Mouse (Mus musculus): ENCODE measurements around the gene Lsm12. TPM values are rescaled to one million over a fixed set of nuclear protein-coding genes. Genes with fewer than 3 reads are reported as not detected.

Gene Lsm12
- polyA plus RNA-seq, 1 experiment from 2014 or later, result 87.0 TPM

DNA sequence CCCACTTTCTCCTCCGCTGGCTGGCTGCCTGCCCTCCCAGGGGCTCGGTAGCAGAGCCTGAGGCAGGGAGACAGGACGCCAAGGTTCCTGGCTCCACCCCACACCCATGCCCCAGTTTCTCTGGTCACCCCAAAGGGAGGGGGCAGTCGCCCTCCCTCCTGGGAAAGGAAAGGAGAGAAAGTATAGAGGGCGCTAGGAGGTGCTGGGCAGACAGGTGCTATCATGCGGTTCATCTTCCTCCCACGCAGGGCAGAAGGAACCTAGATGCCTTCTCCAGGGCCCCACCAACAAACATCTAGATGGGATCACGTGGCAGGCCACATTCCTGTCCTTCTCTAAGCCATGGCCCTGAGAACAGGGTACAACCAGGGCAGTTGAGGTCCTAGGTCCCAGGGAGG, 36.9 kb upstream of the Lsm12 start:
- H3K9ac ChIP-seq, result no peak overlapping the region
- H3K36me3 ChIP-seq, result peaks cover 50% of the 10 kb centered on the region
- no peak for ATAC-seq (ENCODE audit: low FRiP score, low read depth)
- no peak overlapping the region for H3K4me3 ChIP-seq
- H3K27ac ChIP-seq, result no peak overlapping the region
- H3K4me1 ChIP-seq, result peaks cover 79% of the 10 kb centered on the region
- H3K27me3 ChIP-seq (replicated peaks), result no peaks in the 10 kb centered on the region
- WGBS, result 86% methylated on average over 8 of the region's 8 CpGs
- no peaks in the 10 kb centered on the region for H3K9me3 ChIP-seq
- H3K4me2 ChIP-seq (replicated peaks), result no peak overlapping the region

DNA sequence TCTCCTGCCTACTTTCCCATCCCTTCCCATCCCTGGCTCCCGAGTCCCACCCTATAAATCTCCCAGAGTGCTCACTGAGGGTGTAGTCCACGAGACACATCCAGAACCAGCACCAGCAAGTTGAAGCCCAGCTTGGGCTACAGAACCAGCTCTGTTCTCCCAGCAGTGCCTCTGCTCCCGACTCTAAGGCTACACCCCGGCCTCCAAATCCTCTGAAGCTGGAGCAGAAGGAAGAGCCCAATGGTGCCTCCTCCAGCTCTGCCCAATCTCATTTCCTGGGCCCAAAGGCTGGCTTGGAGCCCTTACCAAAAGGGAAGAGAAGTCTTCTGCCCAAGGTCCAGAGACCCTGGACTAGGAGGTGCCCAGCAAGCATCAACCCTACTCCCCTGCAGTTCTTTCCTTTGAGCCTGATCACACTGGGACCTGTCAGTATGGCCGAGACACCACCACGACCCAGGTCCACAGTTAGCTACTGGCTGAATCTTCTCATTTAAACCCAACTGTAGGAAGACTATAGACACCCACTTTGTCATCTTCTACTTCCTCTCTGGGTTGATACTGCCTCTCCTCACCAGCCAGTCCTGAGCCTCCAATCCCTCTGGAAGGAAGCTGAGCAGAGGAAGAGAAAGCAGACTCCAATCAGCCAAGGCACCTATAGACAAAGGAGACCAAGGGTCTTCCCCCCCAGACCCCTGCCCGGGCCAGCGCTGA, 36.3 kb upstream of the Lsm12 start:
- Histone ChIP-seq H3K4me2 (replicated peaks) (no peak overlapping the region), H3K9ac (no peak overlapping the region), H3K27me3 (replicated peaks) (no peaks in the 10 kb centered on the region), H3K4me3 (no peak overlapping the region), H3K36me3 (peaks cover 50% of the 10 kb centered on the region), H3K27ac (no peak overlapping the region), H3K4me1 (peaks cover 78% of the 10 kb centered on the region), H3K9me3 (no peaks in the 10 kb centered on the region)
- no peak for ATAC-seq (ENCODE audit: low FRiP score, low read depth)
- WGBS, result 85% methylated on average over 8 of the region's 8 CpGs

DNA sequence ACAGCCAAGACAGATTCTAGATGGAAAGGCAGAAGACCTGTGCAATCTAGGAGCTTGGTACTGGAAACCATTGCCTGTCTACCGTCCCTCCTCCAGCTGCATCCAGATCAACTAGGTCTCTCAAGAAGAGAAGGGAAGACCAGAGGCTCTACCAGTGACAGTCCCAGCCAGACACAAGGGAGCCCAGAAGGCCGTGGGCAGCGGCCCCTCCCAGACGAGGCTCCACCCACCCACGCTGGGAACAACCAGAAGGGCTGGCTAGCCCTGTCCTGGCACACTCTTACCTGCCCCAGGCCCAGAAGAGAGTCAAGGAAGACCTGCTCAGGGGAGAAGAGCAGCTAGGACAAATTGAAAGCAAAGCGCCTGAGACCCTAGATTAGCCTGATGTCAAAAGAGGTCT, 35.4 kb upstream of the Lsm12 start:
- no peak overlapping the region for H3K9ac ChIP-seq
- H3K4me3 ChIP-seq, result no peak overlapping the region
- H3K27me3 ChIP-seq (replicated peaks), result no peaks in the 10 kb centered on the region
- peaks cover 76% of the 10 kb centered on the region for H3K4me1 ChIP-seq
- H3K4me2 ChIP-seq (replicated peaks), result no peak overlapping the region
- H3K9me3 ChIP-seq, result no peaks in the 10 kb centered on the region
- H3K36me3 ChIP-seq, result peaks cover 50% of the 10 kb centered on the region
- no peak for ATAC-seq (ENCODE audit: low FRiP score, low read depth)
- no peak overlapping the region for H3K27ac ChIP-seq
- 73% methylated on average over 6 of the region's 6 CpGs for WGBS

DNA sequence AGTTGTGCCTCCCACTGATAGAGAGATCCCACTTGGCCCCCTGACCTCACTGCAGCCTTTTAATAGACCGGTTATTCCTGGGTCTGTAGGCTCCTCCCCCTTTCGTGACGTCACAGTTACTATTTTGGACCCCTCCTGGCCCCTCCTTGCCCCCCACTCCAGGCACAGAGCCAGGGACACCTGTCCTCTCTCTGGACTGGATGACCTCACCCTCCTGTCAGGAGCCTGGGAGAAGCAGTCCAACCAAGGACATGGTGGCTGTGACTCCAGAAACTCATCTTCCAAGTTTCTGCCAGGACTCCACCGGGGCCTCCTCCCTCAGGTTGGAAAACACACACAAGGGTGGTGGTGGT, 34.9 kb upstream of the Lsm12 start:
- Histone ChIP-seq H3K4me2 (replicated peaks) (no peak overlapping the region), H3K9me3 (no peaks in the 10 kb centered on the region), H3K4me1 (peaks cover 76% of the 10 kb centered on the region), H3K27me3 (replicated peaks) (no peaks in the 10 kb centered on the region), H3K36me3 (peaks cover 48% of the 10 kb centered on the region), H3K27ac (no peak overlapping the region), H3K4me3 (no peak overlapping the region), H3K9ac (no peak overlapping the region)
- 73% methylated on average over 4 of the region's 4 CpGs for WGBS
- no peak for ATAC-seq (ENCODE audit: low FRiP score, low read depth)

DNA sequence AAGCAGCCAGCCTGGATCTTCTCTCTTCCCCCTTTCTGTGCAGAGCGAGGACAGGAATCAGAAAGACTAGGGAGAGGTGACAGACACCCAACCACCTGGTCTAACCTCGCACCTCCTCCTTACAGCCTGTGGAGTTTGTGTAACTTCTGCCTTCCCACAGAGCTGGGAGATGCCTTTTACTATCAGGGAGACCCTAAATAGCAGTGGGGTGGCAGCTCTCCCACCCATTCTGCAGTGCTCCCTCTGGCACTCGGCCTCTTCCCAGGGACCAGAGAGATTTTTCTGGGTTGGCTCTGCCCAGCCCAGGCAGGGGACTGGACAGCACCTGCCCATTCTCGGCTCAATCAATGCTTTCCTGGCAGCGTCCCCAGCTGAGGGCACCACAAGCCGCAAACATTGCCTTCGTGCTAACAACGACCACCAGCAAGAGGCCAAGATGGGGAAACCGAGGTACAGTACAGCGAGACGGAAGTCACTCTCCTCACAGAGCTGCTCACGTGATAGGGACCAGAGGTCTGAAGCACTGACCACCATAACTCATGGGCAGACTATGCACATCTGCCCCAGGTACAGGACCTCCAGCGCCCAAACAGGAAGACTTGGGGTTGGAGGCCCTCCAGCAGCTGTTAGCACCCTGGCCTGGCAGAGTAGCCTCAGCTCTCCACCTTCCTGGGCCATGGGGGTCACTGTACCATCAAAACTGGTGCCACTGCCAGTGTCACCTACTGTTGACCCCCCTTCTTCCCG, 34.3 kb upstream of the Lsm12 start:
- no peak for ATAC-seq (ENCODE audit: low FRiP score, low read depth)

DNA sequence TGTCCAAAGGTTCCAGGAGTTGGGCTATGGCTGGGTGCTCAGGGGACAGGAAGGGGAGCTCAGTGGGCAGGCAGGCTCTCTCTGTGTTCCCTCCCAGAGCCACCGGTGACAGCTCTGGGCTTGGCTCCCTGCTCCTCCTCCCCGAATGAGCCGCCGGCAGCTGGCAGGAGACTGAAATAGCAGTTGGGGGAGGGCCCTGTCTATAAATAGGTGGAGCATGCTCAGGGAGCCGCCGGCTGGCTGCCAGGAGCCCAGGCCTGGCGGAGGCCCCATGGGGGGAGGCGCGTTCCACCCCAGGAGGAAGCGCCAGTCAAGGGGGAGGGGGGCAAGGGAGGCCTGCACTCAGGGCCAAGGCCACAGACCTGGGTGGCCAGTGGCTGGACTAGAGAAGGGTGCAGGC, 33.7 kb upstream of the Lsm12 start:
- H3K4me2 ChIP-seq (replicated peaks), result peak overlapping the region; percentile 56
- under 1% methylated on average over 10 of the region's 10 CpGs for WGBS
- H3K4me1 ChIP-seq, result peaks cover 75% of the 10 kb centered on the region
- no peaks in the 10 kb centered on the region for H3K27me3 ChIP-seq (replicated peaks)
- H3K9ac ChIP-seq, result peak overlapping the region; percentile 54
- H3K36me3 ChIP-seq, result peaks cover 36% of the 10 kb centered on the region
- peak overlapping the region; percentile 13; the same call in 1 of the 2 replicates for H3K4me3 ChIP-seq
- H3K9me3 ChIP-seq, result no peaks in the 10 kb centered on the region
- ATAC-seq (ENCODE audit: low FRiP score, low read depth), result peak; percentile 45
- H3K27ac ChIP-seq, result peak overlapping the region; percentile 53; the same call in 1 of the 2 replicates

More for the DNA sequence above, 34.3 kb upstream of the Lsm12 start:
- Histone ChIP-seq H3K4me1 (peaks cover 76% of the 10 kb centered on the region), H3K4me3 (no peak overlapping the region), H3K36me3 (peaks cover 42% of the 10 kb centered on the region), H3K9ac (peak overlapping the region; percentile 54; the same call in 1 of the 2 replicates), H3K27me3 (replicated peaks) (no peaks in the 10 kb centered on the region), H3K9me3 (no peaks in the 10 kb centered on the region), H3K27ac (no peak overlapping the region), H3K4me2 (replicated peaks) (peak overlapping the region; percentile 56)
- WGBS, result 67% methylated on average over 14 of the region's 14 CpGs

DNA sequence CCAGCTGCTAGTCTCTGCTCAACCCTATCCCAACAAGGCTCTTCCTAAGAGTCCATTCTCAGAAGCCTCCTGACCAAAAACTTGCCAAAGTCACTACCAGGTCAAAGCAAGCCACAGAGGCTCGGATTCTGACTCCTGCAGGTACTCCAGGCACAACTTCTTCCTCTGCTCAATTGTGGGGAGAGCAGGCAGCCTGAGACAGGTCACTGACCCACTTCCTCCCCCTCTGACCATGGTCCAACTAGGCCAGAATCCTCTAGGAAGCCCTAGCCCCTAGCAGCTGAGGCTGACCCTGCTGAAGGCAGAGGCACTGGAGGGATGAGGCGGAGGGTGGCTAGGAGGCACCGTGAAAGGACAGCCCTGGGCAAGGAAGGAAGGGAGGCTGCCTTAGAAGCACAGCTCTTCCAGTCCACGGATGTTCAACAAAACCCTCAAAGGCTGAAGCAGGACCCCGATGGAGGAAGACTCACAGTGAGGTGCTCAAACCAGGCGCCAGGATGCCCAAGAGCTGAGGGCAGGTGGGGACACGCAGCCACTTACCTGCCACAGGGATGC, 32.9 kb upstream of the Lsm12 start:
- no peaks in the 10 kb centered on the region for H3K27me3 ChIP-seq (replicated peaks)
- WGBS, result 81% methylated on average over 7 of the region's 7 CpGs
- H3K9me3 ChIP-seq, result no peaks in the 10 kb centered on the region
- ATAC-seq (ENCODE audit: low FRiP score, low read depth), result no peak
- peak overlapping the region; percentile 56 for H3K4me2 ChIP-seq (replicated peaks)
- H3K4me1 ChIP-seq, result peaks cover 67% of the 10 kb centered on the region
- H3K36me3 ChIP-seq, result peaks cover 35% of the 10 kb centered on the region
- H3K9ac ChIP-seq, result peak overlapping the region; percentile 54
- peak overlapping the region; percentile 53; the same call in 1 of the 2 replicates for H3K27ac ChIP-seq
- H3K4me3 ChIP-seq, result 0 out of 2 replicates have a peak overlapping the region, but pooled peaks have one; percentile 3

DNA sequence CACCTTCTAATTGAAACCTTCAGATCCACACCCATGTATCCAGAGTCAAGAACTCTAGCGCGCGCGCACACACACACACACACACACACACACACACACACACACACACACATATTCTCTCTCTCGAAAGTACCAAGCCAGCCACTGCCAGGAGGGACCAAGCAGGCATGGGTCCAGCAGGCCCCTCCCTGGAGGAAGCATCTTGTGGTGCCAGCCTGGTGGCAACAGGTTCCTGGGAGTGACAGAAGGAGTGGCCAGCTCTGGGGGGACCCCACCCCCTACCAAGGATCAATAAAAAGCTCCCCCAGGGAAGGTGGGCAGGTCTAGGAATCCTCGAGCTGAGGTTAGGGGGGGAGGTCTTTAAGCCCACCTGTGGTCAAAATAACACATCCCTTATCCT, 32.3 kb upstream of the Lsm12 start:
- Histone ChIP-seq H3K27ac (no peak overlapping the region), H3K4me2 (replicated peaks) (peak overlapping the region; percentile 56; the same call in 1 of the 2 replicates), H3K4me3 (no peak overlapping the region), H3K4me1 (peaks cover 63% of the 10 kb centered on the region), H3K9me3 (no peaks in the 10 kb centered on the region), H3K9ac (no peak overlapping the region), H3K36me3 (peaks cover 31% of the 10 kb centered on the region), H3K27me3 (replicated peaks) (no peaks in the 10 kb centered on the region)
- no peak for ATAC-seq (ENCODE audit: low FRiP score, low read depth)
- 79% methylated on average over 6 of the region's 6 CpGs for whole genome bisulfite sequencing

DNA sequence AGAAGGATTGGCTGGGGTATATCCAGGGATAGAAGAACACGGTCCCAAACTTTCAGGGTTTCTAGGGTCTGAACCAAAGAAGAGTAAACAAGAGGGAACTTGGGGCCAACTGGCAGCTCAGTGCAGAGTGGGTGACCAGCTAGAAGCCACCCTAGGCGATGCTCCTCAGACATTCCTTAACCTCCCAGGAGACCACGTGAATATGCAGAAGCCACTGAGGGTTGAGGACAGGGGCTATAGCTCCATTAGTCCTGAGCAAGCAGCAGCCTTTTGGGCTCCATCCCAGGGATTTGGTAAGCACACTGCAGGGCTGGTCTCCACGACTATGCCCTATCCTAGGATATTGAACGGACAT, 31.8 kb upstream of the Lsm12 start:
- Histone ChIP-seq H3K4me2 (replicated peaks) (no peak overlapping the region; the same call in 1 of the 2 replicates), H3K9me3 (no peaks in the 10 kb centered on the region), H3K4me1 (peaks cover 67% of the 10 kb centered on the region), H3K36me3 (peaks cover 29% of the 10 kb centered on the region), H3K4me3 (no peak overlapping the region), H3K27ac (no peak overlapping the region), H3K9ac (no peak overlapping the region), H3K27me3 (replicated peaks) (no peaks in the 10 kb centered on the region)
- no peak for ATAC-seq (ENCODE audit: low FRiP score, low read depth)
- WGBS, result 64% methylated on average over 5 of the region's 5 CpGs

DNA sequence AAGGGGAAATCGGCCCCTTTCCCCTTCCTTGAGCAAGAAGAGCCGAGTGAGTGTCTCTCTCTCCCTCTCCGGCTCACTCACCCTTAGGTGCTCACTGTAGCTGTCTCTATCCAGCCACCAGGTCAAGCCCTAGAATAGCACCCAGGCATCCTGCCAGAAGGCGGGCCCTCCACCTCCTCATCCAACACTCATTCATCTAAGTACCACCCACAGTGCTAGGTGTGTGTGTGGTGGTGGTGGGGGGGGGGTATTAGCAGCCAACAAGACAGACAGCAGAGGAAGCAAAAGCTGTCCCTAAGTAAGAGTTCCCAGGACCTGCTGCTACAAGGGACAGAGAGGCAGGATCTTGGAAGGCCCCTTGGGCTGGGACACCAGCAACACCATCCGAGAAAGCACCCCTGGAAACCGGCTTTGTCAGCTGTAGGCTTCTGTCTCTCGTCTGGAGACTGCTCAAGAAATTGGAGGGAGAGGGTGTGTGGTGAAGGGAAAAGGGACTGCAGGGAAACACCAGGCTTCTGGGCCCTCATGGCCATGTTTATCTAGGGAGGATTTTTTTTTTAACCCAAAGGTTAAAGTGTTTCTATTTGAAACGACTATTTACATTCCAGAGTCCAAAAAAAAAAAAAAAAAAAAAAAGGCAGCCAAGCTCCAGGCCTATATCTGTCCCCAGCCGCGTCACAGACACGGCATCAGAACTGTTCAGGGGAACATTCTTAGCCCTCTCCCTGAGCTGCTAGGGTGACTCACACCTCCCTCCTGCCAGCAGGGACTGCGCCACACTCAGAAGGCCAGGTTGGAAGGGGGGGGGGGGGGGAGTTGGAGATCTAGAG, 31.2 kb upstream of the Lsm12 start:
- H3K4me3 ChIP-seq, result no peak overlapping the region
- peak overlapping the region; percentile 20; the same call in 1 of the 2 replicates for H3K4me2 ChIP-seq (replicated peaks)
- H3K36me3 ChIP-seq, result peaks cover 26% of the 10 kb centered on the region
- WGBS, result 46% methylated on average over 12 of the region's 12 CpGs
- no peak overlapping the region for H3K9ac ChIP-seq
- H3K9me3 ChIP-seq, result no peaks in the 10 kb centered on the region
- no peak for ATAC-seq (ENCODE audit: low FRiP score, low read depth)
- H3K27me3 ChIP-seq (replicated peaks), result no peaks in the 10 kb centered on the region
- no peak overlapping the region for H3K27ac ChIP-seq
- peaks cover 73% of the 10 kb centered on the region for H3K4me1 ChIP-seq

DNA sequence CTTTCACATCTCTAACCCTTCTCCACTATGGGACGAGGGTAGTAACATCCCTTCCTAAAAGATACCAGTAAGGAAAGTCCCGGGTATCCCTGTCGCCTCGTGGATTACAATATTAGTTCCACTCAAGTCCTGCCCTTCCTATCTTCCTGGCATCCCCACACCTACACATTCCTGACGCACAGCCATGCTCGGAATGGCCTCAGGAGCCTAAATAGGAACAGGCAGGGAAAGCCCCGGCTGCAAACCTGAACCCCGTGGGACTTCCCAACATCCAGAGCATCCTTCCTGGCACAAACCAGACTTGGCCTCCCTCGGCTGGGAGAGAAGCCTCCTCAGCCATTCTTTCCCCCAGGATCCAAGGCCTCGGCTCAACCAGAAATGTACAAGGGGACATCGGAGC, 30.4 kb upstream of the Lsm12 start:
- no peaks in the 10 kb centered on the region for H3K9me3 ChIP-seq
- no peaks in the 10 kb centered on the region for H3K27me3 ChIP-seq (replicated peaks)
- WGBS, result 82% methylated on average over 11 of the region's 11 CpGs
- H3K4me1 ChIP-seq, result peaks cover 76% of the 10 kb centered on the region
- no peak overlapping the region for H3K27ac ChIP-seq
- H3K4me2 ChIP-seq (replicated peaks), result 0 out of 2 replicates have a peak overlapping the region, but pooled peaks have one; percentile 20
- no peak for ATAC-seq (ENCODE audit: low FRiP score, low read depth)
- no peak overlapping the region for H3K9ac ChIP-seq
- no peak overlapping the region for H3K4me3 ChIP-seq
- peaks cover 21% of the 10 kb centered on the region for H3K36me3 ChIP-seq

All from neural tube, embryonic 12.5 days (tissue).